Mouse (Mus musculus) adrenal gland, postnatal 4 days (tissue): ENCODE results near the gene Lrpprc. TPM values are rescaled to one million over a fixed set of nuclear protein-coding genes. Genes with fewer than 3 reads are reported as not detected.

Experiments used
- DNase-seq, 2 experiments: peaks; one replicate each; pipeline ENCODE4 v3.0.0; 2021 to 2022; ENCODE audit warnings: low spot score in 2 of 2, mixed read lengths in 2 of 2
- total RNA-seq, 2 experiments: library from RNA; stranded (reverse); gene quantifications; 2 replicates each; pipeline ENCODE4 v1.2.3; 2021

The Lrpprc gene
- total RNA-seq, 2 experiments from 2014 or later: 72.0 to 75.0 TPM

DNA sequence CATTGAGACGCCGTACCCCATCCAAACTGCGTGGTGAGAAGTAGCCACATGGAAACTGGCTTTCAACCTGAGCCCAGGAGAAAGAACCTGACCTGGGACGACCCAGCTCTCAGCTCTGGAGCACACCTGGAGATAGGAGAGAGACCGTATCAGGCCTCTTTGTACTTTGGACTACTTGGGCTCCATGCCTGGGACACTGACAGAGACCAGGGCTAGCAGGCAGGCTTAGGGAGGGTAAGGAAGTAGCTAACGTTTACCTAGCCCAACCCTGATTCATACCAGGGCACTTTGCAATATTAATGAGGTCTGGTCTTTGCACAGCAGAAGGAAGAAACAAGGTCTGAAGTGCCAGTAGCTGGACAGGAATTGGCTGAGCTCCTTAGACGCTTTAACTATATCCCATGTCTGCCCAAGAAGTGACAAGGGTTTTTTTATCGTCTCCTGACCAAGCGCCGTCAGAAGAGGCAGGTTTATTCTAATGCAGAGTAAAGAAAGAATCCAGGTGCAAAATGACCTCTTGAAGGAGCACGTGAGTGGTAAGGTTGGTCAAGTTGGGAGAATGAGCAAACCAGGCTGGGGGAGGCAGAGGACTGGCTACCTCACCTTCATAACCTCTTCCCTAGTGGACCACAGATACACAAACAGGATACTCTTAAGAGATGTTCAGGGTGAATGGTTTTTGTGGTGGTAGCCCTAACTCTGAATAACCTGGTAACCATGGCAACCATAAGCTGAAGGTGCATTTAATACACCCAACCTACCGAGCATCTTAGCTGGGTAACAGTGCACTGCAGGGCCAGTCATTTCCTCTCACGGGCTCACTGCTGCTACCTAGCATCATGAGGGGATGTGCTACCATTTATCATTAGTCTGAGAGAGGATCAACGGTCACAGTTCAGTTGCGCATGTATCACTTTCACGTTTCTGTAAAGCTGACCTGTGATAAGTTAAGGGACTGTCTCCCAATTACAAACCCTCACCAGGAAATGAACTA is 117.9 kb downstream of the Lrpprc start:
- DNase-seq: no peak

DNA sequence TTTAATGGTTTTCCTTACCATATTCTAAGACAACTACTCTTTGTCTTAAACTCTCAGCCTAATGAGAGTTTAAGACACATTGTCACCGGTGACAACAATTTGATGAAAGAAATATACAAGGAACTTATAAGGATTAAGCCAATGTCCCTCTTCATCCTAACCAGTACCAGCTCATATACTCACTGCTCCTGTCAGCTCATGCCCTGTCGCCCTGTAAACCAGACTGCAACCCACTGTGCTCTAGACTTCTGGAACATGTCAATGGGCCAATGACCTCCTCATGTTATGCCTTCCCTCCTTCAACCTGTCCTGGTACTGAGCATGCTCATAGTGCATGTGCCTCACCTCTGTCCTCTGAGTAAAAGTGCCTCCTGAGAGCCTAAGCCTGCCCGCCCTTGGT is 122.7 kb downstream of the Lrpprc start:
- DNase-seq: no peak

DNA sequence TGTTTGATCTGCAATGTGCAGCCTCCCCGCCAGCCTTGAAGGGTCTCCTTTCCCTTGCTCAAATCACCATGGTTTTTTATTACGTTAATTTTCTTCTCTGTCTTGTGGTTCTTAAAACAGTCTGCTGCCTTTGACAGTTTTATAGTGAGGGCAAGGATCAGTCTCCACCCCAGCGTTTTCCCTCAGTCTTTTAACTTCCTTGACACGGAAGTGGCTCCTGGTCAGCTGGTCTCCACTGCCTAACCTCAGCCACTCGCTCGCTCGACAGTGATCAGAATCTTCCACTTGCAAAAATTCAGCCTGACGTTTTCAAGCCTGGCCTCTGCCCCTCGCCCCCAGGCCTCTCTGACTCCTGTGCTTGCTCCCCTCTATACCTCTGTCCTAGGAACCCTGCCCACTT is 124.9 kb downstream of the Lrpprc start:
- no peak for DNase-seq

DNA sequence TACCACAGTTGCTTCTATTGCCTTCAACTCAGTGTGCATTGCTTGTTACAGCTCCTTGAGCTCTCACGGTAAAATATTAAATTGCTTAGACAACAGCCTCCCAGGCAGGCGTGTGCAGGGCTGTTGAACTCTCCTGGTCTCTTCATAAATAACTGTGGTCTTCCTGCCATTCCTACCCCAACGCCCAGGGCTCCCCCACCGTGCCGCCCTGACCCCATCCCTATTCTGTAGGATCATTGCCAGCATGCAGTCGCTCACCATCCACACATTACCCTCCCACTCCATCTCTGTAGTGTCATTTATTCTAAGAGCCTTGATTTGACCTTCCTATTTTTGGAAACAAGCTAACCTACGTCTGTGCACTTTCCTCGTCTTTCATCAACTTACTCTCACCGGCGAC is 125.5 kb downstream of the Lrpprc start:
- no peak for DNase-seq

DNA sequence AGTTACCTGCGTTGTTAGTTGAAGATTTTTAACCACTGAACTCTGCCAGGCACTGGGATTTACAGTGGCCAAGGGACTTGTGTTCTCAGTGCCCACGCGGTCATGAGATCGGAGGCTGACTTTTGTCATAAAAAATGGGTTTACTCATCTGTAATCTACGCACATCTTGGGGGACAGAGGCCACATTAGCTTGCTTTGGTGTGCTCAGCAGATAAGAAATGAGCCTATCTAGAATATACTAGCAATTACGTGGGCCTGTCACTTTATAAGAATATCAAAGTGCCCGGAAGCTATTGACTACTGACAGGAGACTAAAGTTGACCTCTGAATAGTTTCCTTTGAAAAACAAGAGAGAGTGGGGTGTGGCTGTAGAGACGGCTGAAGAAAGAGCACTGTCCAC is 131.6 kb downstream of the Lrpprc start:
- DNase-seq: no peak

DNA sequence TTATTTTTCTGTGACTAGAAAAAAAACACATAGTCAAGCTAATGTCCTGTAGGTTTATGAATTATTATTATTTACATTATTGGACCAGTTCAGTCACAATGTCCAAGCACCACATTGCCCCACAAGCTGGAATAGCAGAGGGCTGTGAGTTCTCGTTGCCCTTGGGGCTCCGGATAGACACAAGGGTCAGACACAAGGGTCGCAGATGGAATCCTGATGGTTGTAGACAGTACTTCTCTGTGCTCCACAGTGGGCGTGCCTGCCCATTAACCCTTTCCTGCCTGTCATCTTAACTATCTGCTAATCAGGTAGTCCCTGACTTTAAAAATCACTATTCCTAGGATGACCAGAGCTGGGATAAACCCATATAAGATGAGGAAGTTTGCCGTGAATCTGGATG is 132.4 kb downstream of the Lrpprc start:
- DNase-seq: no peak

DNA sequence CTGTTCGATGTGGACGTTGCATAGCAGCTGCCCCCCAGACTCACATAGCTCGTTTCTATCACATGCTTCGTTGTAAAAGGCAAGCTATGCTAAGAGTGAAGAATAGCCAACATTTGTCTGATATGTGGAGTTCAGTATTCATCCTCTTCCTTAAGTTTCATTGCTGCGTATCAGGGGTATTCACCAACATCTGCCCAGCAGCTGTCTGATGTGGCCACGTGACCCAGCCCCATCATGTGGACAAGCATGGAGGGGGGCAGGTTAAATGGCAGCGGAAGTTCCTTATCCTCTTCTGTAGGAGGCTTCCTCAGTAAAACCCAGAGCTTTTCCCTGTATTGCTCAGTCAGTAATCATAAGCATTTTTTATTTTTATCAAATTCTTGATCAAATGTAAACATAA is 132.8 kb downstream of the Lrpprc start:
- DNase-seq: no peak

DNA sequence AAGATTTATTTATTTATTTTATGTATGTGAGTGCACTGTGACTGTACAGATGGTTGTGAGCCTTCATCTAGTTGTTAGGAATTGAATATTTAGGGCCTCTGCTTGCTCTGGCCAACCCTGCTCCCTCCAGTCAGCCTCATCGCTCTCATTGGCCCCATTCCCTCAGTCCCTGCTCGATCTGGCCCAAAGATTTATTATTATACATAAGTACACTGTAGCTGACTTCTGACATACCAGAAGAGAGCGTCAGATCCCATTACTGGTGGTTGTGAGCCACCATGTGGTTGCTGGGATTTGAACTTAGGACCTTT is 133.2 kb downstream of the Lrpprc start:
- DNase-seq: no peak

DNA sequence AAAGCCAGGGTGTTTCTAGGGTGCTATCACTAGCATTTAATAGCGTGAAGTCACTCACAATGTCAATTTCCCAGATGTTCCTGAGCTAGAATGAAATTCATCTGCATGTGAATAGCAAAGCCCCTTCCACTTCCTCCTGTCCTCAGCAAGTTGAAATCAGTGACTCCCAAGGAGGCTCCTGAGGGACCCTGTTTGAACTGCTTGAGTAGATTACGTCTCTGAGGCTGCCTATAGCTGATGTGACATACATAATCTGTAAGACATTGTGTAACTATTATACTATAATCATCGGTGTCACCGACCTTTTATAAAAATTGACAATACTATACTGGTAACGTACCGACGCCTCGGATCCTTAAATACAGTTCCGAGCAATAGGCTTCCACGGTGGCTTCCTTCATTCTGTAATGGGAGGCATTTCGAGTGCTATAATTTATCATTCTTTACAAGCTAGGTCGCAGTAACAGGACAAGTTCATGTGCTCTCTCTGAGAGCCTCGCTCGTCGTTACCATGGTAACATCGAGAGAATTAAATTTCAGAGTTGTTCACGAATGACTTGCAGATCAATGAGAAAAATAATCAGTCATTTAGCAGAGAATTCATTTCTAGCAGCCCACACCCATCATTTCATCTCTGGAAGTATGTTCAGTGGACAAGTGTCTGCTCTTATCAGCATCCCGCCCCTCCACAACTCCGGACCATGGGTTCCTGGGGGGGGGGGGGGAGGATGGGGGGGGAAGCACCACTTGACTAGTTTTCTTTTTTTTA is 133.8 kb downstream of the Lrpprc start:
- DNase-seq: no peak

DNA sequence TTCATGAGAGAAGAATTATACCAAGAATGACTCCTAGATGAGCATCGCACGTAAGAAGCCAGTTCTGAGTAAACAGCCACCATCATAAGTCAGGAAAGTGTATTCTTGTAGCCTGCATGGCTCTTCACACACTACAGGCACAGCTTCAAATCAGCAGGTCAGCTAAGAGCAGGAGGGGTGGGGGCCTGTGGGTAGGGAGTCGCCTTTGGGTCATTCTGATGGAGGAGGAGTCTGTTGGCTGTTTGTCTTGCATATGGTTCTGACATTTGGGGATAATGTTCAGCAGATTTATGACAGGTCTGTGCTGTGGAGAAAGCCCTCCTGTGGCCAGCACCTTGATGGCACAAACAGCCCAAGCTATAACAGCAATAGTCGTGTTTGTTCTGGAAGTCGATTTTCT is 134.4 kb downstream of the Lrpprc start:
- no peak for DNase-seq

Other genes starting within 250 kb of the Lrpprc start
- 10 to 100 TPM; 23.2 to 28.2 TPM for gene Dync2li1, start 164.3 kb downstream of the Lrpprc start, total RNA-seq
- gene Abcg8, start 114.5 kb downstream of the Lrpprc start, total RNA-seq: 1 to 10 TPM in 1 of 2 experiments, under 1 TPM in 1; 0.25 to 4.5 TPM
- gene Abcg5, start 107.8 kb downstream of the Lrpprc start, total RNA-seq: 1 to 10 TPM in 1 of 2 experiments, under 1 TPM in 1; 0.64 to 4.5 TPM
- gene Ppm1b, start 166.0 kb upstream of the Lrpprc start, total RNA-seq: 100 to 1,000 TPM; 103 to 115 TPM
- gene Slc3a1, start 237.6 kb upstream of the Lrpprc start, total RNA-seq: 10 to 100 TPM in 1 of 2 experiments, under 1 TPM in 1; 0.73 to 15.0 TPM